Mouse (Mus musculus) heart, adult 9 months (tissue): ENCODE results near the gene Tmem184b.

ENCODE experiments used
- DNase-seq, 2 experiments: peaks; one replicate each; pipeline ENCODE4 v3.0.0; 2022; ENCODE audit warnings: low spot score in 2 of 2

The Tmem184b gene

GRCm38 (mm10) chr15:79402836-79403762, at the start of gene Tmem184b:
Gene Tmem184b (minus strand): TSS chr15:79403569.
- peak; percentile 89 to 91 for DNase-seq

- no peak for DNase-seq
Observed at GRCm38 (mm10) chr15:79448041-79448440, 44.7 kb upstream of the Tmem184b start.

GRCm38 (mm10) chr15:79445786-79446654, 42.7 kb upstream of the Tmem184b start:
- DNase-seq, result no peak

GRCm38 (mm10) chr15:79443856-79444410, 40.6 kb upstream of the Tmem184b start:
- no peak for DNase-seq

GRCm38 (mm10) chr15:79442961-79443518, 39.7 kb upstream of the Tmem184b start:
- DNase-seq, result no peak

GRCm38 (mm10) chr15:79442257-79442611, 38.9 kb upstream of the Tmem184b start:
- no peak for DNase-seq

- peak; percentile 87 for DNase-seq
Observed at GRCm38 (mm10) chr15:79441331-79442256, 38.2 kb upstream of the Tmem184b start.

GRCm38 (mm10) chr15:79440651-79441330, 37.4 kb upstream of the Tmem184b start:
- DNase-seq, result no peak

- DNase-seq, result peak; percentile 76 to 78
Observed at GRCm38 (mm10) chr15:79440223-79440622, 36.9 kb upstream of the Tmem184b start.

GRCm38 (mm10) chr15:79439386-79439785, 36.0 kb upstream of the Tmem184b start:
- no peak for DNase-seq

GRCm38 (mm10) chr15:79438816-79439215, 35.4 kb upstream of the Tmem184b start:
- DNase-seq, result no peak

GRCm38 (mm10) chr15:79438209-79438810, 34.9 kb upstream of the Tmem184b start:
- no peak for DNase-seq

GRCm38 (mm10) chr15:79437541-79438208, 34.3 kb upstream of the Tmem184b start:
- DNase-seq, result no peak

- DNase-seq, result peak; percentile 67 to 78
Observed at GRCm38 (mm10) chr15:79436481-79436921, 33.1 kb upstream of the Tmem184b start.

- DNase-seq, result peak in 1 of 2 experiments; percentile 49
Observed at GRCm38 (mm10) chr15:79435191-79435671, 31.9 kb upstream of the Tmem184b start.

GRCm38 (mm10) chr15:79432892-79433291, 29.5 kb upstream of the Tmem184b start:
- peak; percentile 58 to 68 for DNase-seq

- no peak for DNase-seq
Observed at GRCm38 (mm10) chr15:79432328-79432727, 29.0 kb upstream of the Tmem184b start.

GRCm38 (mm10) chr15:79431925-79432324, 28.6 kb upstream of the Tmem184b start:
- DNase-seq, result peak in 1 of 2 experiments; percentile 58
